Mouse (Mus musculus): ENCODE data around the gene Taar7a.

- no peak for TF ChIP-seq EP300 (IDR thresholded peaks at IDR 0.05; ENCODE audit: low read depth)
- TF ChIP-seq CTCF (IDR thresholded peaks at IDR 0.05; ENCODE audit: low read depth): peak; percentile 55
Observed at GRCm38 (mm10) chr10:23942465-23942864, 50.8 kb downstream of the Taar7a start.

All from liver, postnatal 0 days (tissue).